17 mouse cellular contexts compared by ENCODE assay signal in genomic region chr7:44320886-44321285, GRCm38 (mm10). TPM values are rescaled to one million over a fixed set of nuclear protein-coding genes. Genes with fewer than 3 reads are reported as not detected.
DNase-seq lines count a peak whose midpoint lies in the region; ATAC-seq lines count a peak whose summit lies in the region.
"Had no signal": no experiment of that assay in that cellular context is flagged by ENCODE, and none has a peak within 500 bp of the region (broad histone marks: within the 10 kb centered on the region; RNA-seq: fewer than 3 reads in every experiment).

No protein-coding gene starts in this region.

- WGBS in forebrain, embryonic 15.5 days = 41% methylated on average over 8 of the region's 8 CpGs
- 58% methylated on average over 8 of the region's 8 CpGs for WGBS in forebrain, embryonic 12.5 days
- 30% methylated on average over 5 of the region's 8 CpGs for WGBS in forebrain, embryonic 16.5 days

- ATAC-seq in forebrain, embryonic 15.5 days (replicated peaks) = peak; percentile 57
- no peak for ATAC-seq in forebrain, embryonic 12.5 days (ENCODE audit: low FRiP score)
- peak; percentile 57 for ATAC-seq in forebrain, embryonic 16.5 days

- peaks cover 10% of the 10 kb centered on the region for H3K4me1 ChIP-seq in forebrain, embryonic 15.5 days
- no peaks in the 10 kb centered on the region for H3K4me1 ChIP-seq in forebrain, embryonic 12.5 days
- H3K4me1 ChIP-seq in forebrain, embryonic 16.5 days (replicated peaks; ENCODE audit: control insufficient read depth, insufficient read depth, low read length) = peaks cover 11% of the 10 kb centered on the region
- H3K4me1 ChIP-seq: limb, embryonic 13.5 days; midbrain, embryonic 10.5 days; neural tube, embryonic 12.5 days; stomach, embryonic 15.5 days had no signal

- no peaks in the 10 kb centered on the region for H3K9me3 ChIP-seq in forebrain, embryonic 15.5 days
- no peaks in the 10 kb centered on the region for H3K9me3 ChIP-seq in forebrain, embryonic 12.5 days
- no peaks in the 10 kb centered on the region for H3K9me3 ChIP-seq in forebrain, embryonic 16.5 days (ENCODE audit: control insufficient read depth, low read length)
- H3K9me3 ChIP-seq: limb, embryonic 13.5 days; midbrain, embryonic 10.5 days; neural tube, embryonic 12.5 days; stomach, embryonic 15.5 days had no signal

- H3K36me3 ChIP-seq in forebrain, embryonic 15.5 days = peaks cover 51% of the 10 kb centered on the region
- H3K36me3 ChIP-seq in forebrain, embryonic 12.5 days (replicated peaks) = peaks cover 14% of the 10 kb centered on the region
- peaks cover 12% of the 10 kb centered on the region for H3K36me3 ChIP-seq in forebrain, embryonic 16.5 days (ENCODE audit: control insufficient read depth, insufficient read depth)
- H3K36me3 ChIP-seq: stomach, embryonic 15.5 days had no signal

- peak overlapping the region; percentile 74 for H3K27ac ChIP-seq in forebrain, embryonic 15.5 days (replicated peaks)
- no peak overlapping the region for H3K27ac ChIP-seq in forebrain, embryonic 12.5 days
- peak overlapping the region; percentile 70 for H3K27ac ChIP-seq in forebrain, embryonic 16.5 days (ENCODE audit: low read length)
- H3K27ac ChIP-seq: kidney, postnatal 0 days; limb, embryonic 13.5 days; midbrain, embryonic 10.5 days; neural tube, embryonic 12.5 days; stomach, embryonic 15.5 days had no signal

- no peak overlapping the region for H3K4me3 ChIP-seq in forebrain, embryonic 15.5 days
- H3K4me3 ChIP-seq in forebrain, embryonic 12.5 days (replicated peaks) = no peak overlapping the region
- H3K4me3 ChIP-seq in forebrain, embryonic 16.5 days (replicated peaks; ENCODE audit: low read length) = no peak overlapping the region
- H3K4me3 ChIP-seq: limb, embryonic 13.5 days; midbrain, embryonic 10.5 days; neural tube, embryonic 12.5 days; stomach, embryonic 15.5 days had no signal

- no peak overlapping the region for H3K9ac ChIP-seq in forebrain, embryonic 15.5 days (replicated peaks)
- no peak overlapping the region for H3K9ac ChIP-seq in forebrain, embryonic 12.5 days
- 0 out of 2 replicates have a peak overlapping the region, but pooled peaks have one; percentile 22 for H3K9ac ChIP-seq in forebrain, embryonic 16.5 days (replicated peaks; ENCODE audit: low read depth, low read length)
- H3K9ac ChIP-seq: limb, embryonic 13.5 days; neural tube, embryonic 12.5 days; stomach, embryonic 15.5 days had no signal

- H3K27me3 ChIP-seq in forebrain, embryonic 15.5 days = no peaks in the 10 kb centered on the region
- no peaks in the 10 kb centered on the region for H3K27me3 ChIP-seq in forebrain, embryonic 12.5 days
- no peaks in the 10 kb centered on the region for H3K27me3 ChIP-seq in forebrain, embryonic 16.5 days (replicated peaks; ENCODE audit: control insufficient read depth, insufficient read depth, low read length)
- H3K27me3 ChIP-seq: neural tube, embryonic 12.5 days; stomach, embryonic 15.5 days had no signal

- intact Hi-C loops in left cerebral cortex, postnatal 10 days (cut with DNase I) = no loop called here

- DNase-seq in cerebellum, adult 11 months = peak; percentile 64
- peak; percentile 65 to 75 for DNase-seq in left cerebral cortex, postnatal 10 days (ENCODE audit: extremely low spot score in 1 of 2, low spot score in 2 of 2)
- no peak for DNase-seq in kidney, postnatal 4 days
- DNase-seq in lung, postnatal 36 days = no peak
- DNase-seq in urinary bladder, postnatal 10 days (ENCODE audit: low spot score) = no peak
- DNase-seq: heart, adult 11 months; heart, postnatal 36 days; lung, adult 2 months; thymus, postnatal 36 days had no signal

- no peak overlapping the region for H3K4me2 ChIP-seq in forebrain, embryonic 15.5 days (replicated peaks)
- H3K4me2 ChIP-seq in forebrain, embryonic 12.5 days = no peak overlapping the region
- no peak overlapping the region for H3K4me2 ChIP-seq in forebrain, embryonic 16.5 days (ENCODE audit: low read length)
- H3K4me2 ChIP-seq: limb, embryonic 13.5 days; neural tube, embryonic 12.5 days; stomach, embryonic 15.5 days had no signal

RNA-seq across cellular contexts. Expression of gene Shank1, which starts 10.8 kb away (rescaled TPM):
- 22.0 and 24.2 TPM in 2 replicates for polyA plus RNA-seq in forebrain, embryonic 15.5 days (2015; fragmentation: Nextera tagmentation; extraction: Ambion mirVana)
- polyA plus RNA-seq in forebrain, embryonic 12.5 days (2016; fragmentation: Nextera tagmentation; extraction: Ambion mirVana) = 7.7 and 8.0 TPM in 2 replicates
- polyA plus RNA-seq in forebrain, embryonic 16.5 days (2015; fragmentation: Nextera tagmentation; extraction: Ambion mirVana) = 20.4 and 26.5 TPM in 2 replicates
- 100 to 1,000 TPM; 423 to 432 TPM for total RNA-seq in left cerebral cortex, postnatal 10 days (2021)

RNA-seq across cellular contexts. Expression of gene Clec11a, which starts 14.2 kb away (rescaled TPM):
- polyA plus RNA-seq in forebrain, embryonic 15.5 days (2015; fragmentation: Nextera tagmentation; extraction: Ambion mirVana) = 3.7 TPM in 2 replicates
- polyA plus RNA-seq in forebrain, embryonic 12.5 days (2016; fragmentation: Nextera tagmentation; extraction: Ambion mirVana) = 2.5 and 2.9 TPM in 2 replicates
- polyA plus RNA-seq in forebrain, embryonic 16.5 days (2015; fragmentation: Nextera tagmentation; extraction: Ambion mirVana) = 3.5 and 4.4 TPM in 2 replicates
- 1 to 10 TPM; 2.5 to 2.8 TPM for total RNA-seq in left cerebral cortex, postnatal 10 days (2021)

RNA-seq across cellular contexts. Expression of gene Gm15517, which starts 59.6 kb away (rescaled TPM):
- not detected in 2 replicates for polyA plus RNA-seq in forebrain, embryonic 15.5 days (2015; fragmentation: Nextera tagmentation; extraction: Ambion mirVana)
- polyA plus RNA-seq in forebrain, embryonic 12.5 days (2016; fragmentation: Nextera tagmentation; extraction: Ambion mirVana) = not detected in 2 replicates
- not detected in 2 replicates for polyA plus RNA-seq in forebrain, embryonic 16.5 days (2015; fragmentation: Nextera tagmentation; extraction: Ambion mirVana)
- not detected for total RNA-seq in left cerebral cortex, postnatal 10 days (2021)
- total RNA-seq: heart, postnatal 36 days had no signal
- polyA plus RNA-seq: kidney, postnatal 0 days; lung, adult 2 months; midbrain, embryonic 10.5 days; neural tube, embryonic 12.5 days; stomach, embryonic 15.5 days had no signal

Comparison
In these comparisons a context has a peak if more than half of its experiments do, and no peak if none do; other contexts are left out.
1. DNase-seq: peak in cerebellum, adult 11 months (single experiment) and left cerebral cortex, postnatal 10 days (2 of 2); none in kidney, postnatal 4 days (0 of 2), lung, postnatal 36 days (single experiment) and urinary bladder, postnatal 10 days (single experiment).